ENCODE assay signal across 19 mouse cellular contexts in the genomic region with DNA sequence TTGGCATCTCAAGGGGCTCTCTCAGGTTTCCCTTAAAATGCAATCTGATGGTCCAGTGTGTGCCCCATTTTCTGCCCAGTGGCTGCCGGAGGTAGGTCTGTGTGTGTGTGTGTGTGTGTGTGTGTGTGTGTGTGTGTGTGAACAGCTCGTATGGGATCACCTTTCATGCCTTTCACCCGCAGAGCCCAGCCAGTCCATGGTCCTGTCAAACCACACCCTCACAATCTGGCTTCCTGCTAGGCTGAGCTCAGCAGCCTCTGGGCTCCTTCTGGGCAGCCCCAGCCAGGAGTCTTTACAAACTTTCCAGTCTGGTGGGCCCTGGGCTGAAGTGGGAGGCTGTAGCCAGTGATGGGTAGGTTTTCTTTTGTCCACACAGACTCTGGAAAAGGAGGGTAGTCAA.
DNase-seq lines count a peak whose midpoint lies in the region; ATAC-seq lines count a peak whose summit lies in the region.
"Had no signal": no experiment of that assay in that cellular context is flagged by ENCODE, and none has a peak within 500 bp of the region (broad histone marks: within the 10 kb centered on the region; RNA-seq: fewer than 3 reads in every experiment).

No protein-coding gene starts in this region.

- no peaks in the 10 kb centered on the region for H3K27me3 ChIP-seq in kidney, embryonic 14.5 days (ENCODE audit: control insufficient read depth, insufficient read depth, low read length)
- H3K27me3 ChIP-seq in midbrain, embryonic 10.5 days (ENCODE audit: low read depth, poor library complexity, severe bottlenecking): peaks cover 4% of the 10 kb centered on the region; the same call in 1 of the 2 replicates
- peaks cover 3% of the 10 kb centered on the region; the same call in 1 of the 2 replicates for H3K27me3 ChIP-seq in midbrain, embryonic 13.5 days
- no peaks in the 10 kb centered on the region for H3K27me3 ChIP-seq in intestine, embryonic 16.5 days (replicated peaks; ENCODE audit: control insufficient read depth, insufficient read depth, low read length)
- H3K27me3 ChIP-seq: hindbrain, embryonic 15.5 days had no signal

- no peak overlapping the region for H3K9ac ChIP-seq in kidney, embryonic 14.5 days (ENCODE audit: low read depth, low read length)
- H3K9ac ChIP-seq in midbrain, embryonic 13.5 days (replicated peaks): no peak overlapping the region
- H3K9ac ChIP-seq in intestine, embryonic 16.5 days (ENCODE audit: low read depth, low read length): no peak overlapping the region
- H3K9ac ChIP-seq: hindbrain, embryonic 15.5 days had no signal

- no peak overlapping the region for H3K4me2 ChIP-seq in kidney, embryonic 14.5 days (replicated peaks; ENCODE audit: low read depth, low read length)
- no peak overlapping the region for H3K4me2 ChIP-seq in midbrain, embryonic 13.5 days (replicated peaks)
- H3K4me2 ChIP-seq in intestine, embryonic 16.5 days (ENCODE audit: low read depth, low read length): no peak overlapping the region
- H3K4me2 ChIP-seq: heart, embryonic 11.5 days; hindbrain, embryonic 15.5 days had no signal

- ATAC-seq in kidney, embryonic 14.5 days (ENCODE audit: low FRiP score, low TSS enrichment): peak; percentile 62
- no peak for ATAC-seq in midbrain, embryonic 13.5 days
- ATAC-seq in intestine, embryonic 16.5 days: peak; percentile 41
- ATAC-seq: midbrain, embryonic 16.5 days had no signal

- H3K36me3 ChIP-seq in kidney, embryonic 14.5 days (ENCODE audit: control insufficient read depth, insufficient read depth, low read length): no peaks in the 10 kb centered on the region
- peaks cover 19% of the 10 kb centered on the region for H3K36me3 ChIP-seq in midbrain, embryonic 10.5 days
- peaks cover 9% of the 10 kb centered on the region for H3K36me3 ChIP-seq in midbrain, embryonic 13.5 days
- H3K36me3 ChIP-seq in intestine, embryonic 16.5 days (ENCODE audit: control insufficient read depth, insufficient read depth, low read length): peaks cover 10% of the 10 kb centered on the region; the same call in 1 of the 2 replicates
- H3K36me3 ChIP-seq: hindbrain, embryonic 15.5 days had no signal

- H3K4me1 ChIP-seq in kidney, embryonic 14.5 days (ENCODE audit: control insufficient read depth, insufficient read depth, low read length): peaks cover 26% of the 10 kb centered on the region
- peaks cover 41% of the 10 kb centered on the region for H3K4me1 ChIP-seq in midbrain, embryonic 10.5 days
- peaks cover 21% of the 10 kb centered on the region for H3K4me1 ChIP-seq in midbrain, embryonic 13.5 days (replicated peaks)
- H3K4me1 ChIP-seq in intestine, embryonic 16.5 days (ENCODE audit: control insufficient read depth, insufficient read depth, low read length): peaks cover 26% of the 10 kb centered on the region

- 0 out of 2 replicates have a peak overlapping the region, but pooled peaks have one; percentile 56 for H3K27ac ChIP-seq in kidney, embryonic 14.5 days (ENCODE audit: low read depth, low read length)
- peak overlapping the region; percentile 28; the same call in 1 of the 2 replicates for H3K27ac ChIP-seq in midbrain, embryonic 10.5 days (replicated peaks)
- no peak overlapping the region for H3K27ac ChIP-seq in midbrain, embryonic 13.5 days
- no peak overlapping the region for H3K27ac ChIP-seq in intestine, embryonic 16.5 days (ENCODE audit: low read length)
- H3K27ac ChIP-seq: hindbrain, embryonic 15.5 days had no signal

- peaks cover 10% of the 10 kb centered on the region; the same call in 1 of the 2 replicates for H3K9me3 ChIP-seq in kidney, embryonic 14.5 days (ENCODE audit: control insufficient read depth, low read length)
- H3K9me3 ChIP-seq in midbrain, embryonic 10.5 days (replicated peaks): peaks cover 10% of the 10 kb centered on the region
- no peaks in the 10 kb centered on the region for H3K9me3 ChIP-seq in midbrain, embryonic 13.5 days
- H3K9me3 ChIP-seq in intestine, embryonic 16.5 days (ENCODE audit: control insufficient read depth, low read length): peaks cover 7% of the 10 kb centered on the region; the same call in 1 of the 2 replicates
- H3K9me3 ChIP-seq: hindbrain, embryonic 15.5 days had no signal

- WGBS in kidney, embryonic 14.5 days: 19% methylated on average over 3 of the region's 3 CpGs
- 67% methylated on average over 2 of the region's 3 CpGs for WGBS in midbrain, embryonic 10.5 days
- WGBS in midbrain, embryonic 13.5 days: 84% methylated on average over 2 of the region's 3 CpGs
- 25% methylated on average over 3 of the region's 3 CpGs for WGBS in intestine, embryonic 16.5 days

- H3K4me3 ChIP-seq in kidney, embryonic 14.5 days (ENCODE audit: low read length): no peak overlapping the region
- no peak overlapping the region for H3K4me3 ChIP-seq in midbrain, embryonic 10.5 days
- H3K4me3 ChIP-seq in midbrain, embryonic 13.5 days (replicated peaks): no peak overlapping the region
- H3K4me3 ChIP-seq in intestine, embryonic 16.5 days (ENCODE audit: low read length): no peak overlapping the region
- H3K4me3 ChIP-seq: erythroblast, embryonic 14.5 days; hindbrain, embryonic 15.5 days had no signal

- DNase-seq in kidney, adult 8-10 months: no peak
- DNase-seq in midbrain, embryonic 10.5 days (ENCODE audit: low spot score): no peak
- no peak for DNase-seq in adrenal gland, adult (ENCODE audit: inconsistent age in 2 of 2, low spot score in 1 of 2)
- no peak for DNase-seq in gastrocnemius, adult 18-20 months (ENCODE audit: low spot score)
- DNase-seq: adrenal gland, adult 8-10 months; cerebellum, postnatal 14 days; embryo, embryonic 11 days; gastrocnemius, postnatal 14 days; kidney, postnatal 10 days; liver; lung, adult 18-20 months; right cerebral cortex, adult 18-20 months had no signal

Comparison
In these comparisons a context has a peak if more than half of its experiments do, and no peak if none do; other contexts are left out.
1. H3K27ac ChIP-seq: peak in kidney, embryonic 14.5 days (single experiment) and midbrain, embryonic 10.5 days (single experiment); none in midbrain, embryonic 13.5 days (single experiment) and intestine, embryonic 16.5 days (single experiment).